Mouse (Mus musculus): ENCODE results near the gene Eepd1. TPM values are rescaled to one million over a fixed set of nuclear protein-coding genes. Genes with fewer than 3 reads are reported as not detected.
"Not testable (repeated sequence)": the region's sequence is repeated elsewhere in the genome, so short reads cannot be mapped to it uniquely, and the experiment has no call there.

Gene Eepd1
- 6.4 and 6.9 TPM in 2 replicates for polyA plus RNA-seq (2014; fragmentation: Nextera tagmentation; extraction: Ambion mirVana)

DNA sequence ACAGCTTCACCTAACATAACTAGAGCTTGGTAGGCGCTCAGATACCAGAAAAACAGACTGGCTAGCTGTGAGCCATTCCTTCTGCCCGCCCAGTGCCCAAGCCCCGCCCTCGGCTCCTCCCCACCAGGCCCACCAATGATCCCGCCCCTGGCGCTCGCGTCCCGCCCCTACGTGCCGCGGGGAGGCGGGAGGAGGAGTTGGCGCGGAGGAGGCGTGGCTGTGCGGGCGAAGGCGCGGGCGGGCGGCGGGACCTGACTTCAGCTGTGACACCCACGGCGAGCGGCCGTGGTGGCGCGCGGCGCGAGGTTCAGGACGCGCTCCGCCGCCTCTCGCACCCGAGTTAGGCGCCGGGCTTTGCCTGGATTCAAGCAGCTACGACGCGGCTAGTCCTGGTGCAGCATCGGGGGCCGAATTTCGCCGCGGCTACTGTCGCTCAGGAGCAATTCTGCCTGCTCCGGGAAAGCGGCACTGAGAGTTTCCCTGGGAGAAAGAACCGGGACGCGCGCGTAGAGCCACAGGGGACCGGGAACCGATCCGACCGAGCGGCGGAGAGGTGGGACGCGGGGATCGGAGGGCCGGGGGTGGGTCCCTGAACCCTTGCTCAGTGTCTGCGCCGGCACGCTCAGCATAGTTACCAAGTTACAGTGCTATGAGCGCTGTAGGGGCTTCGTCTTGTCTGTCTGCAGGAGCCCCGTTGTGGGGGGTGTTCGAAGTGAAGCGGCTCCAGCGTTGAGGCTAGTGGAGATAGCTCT lies at the start of gene Eepd1:
Gene Eepd1, plus strand, starts transcription at position 204 of the 752 bp plus-strand sequence.
- Histone ChIP-seq H3K4me1 (ENCODE audit: control insufficient read depth, insufficient read depth, low read length) (peaks cover 8% of the 10 kb centered on the region; the same call in 1 of the 2 replicates), H3K27me3 (ENCODE audit: control insufficient read depth, insufficient read depth, low read length) (no peaks in the 10 kb centered on the region), H3K27ac (replicated peaks; ENCODE audit: low read depth, low read length) (peak within 1 kb of the TSS; percentile 55; the same call in 1 of the 2 replicates), H3K9me3 (ENCODE audit: control insufficient read depth, low read length) (no peaks in the 10 kb centered on the region), H3K4me3 (replicated peaks; ENCODE audit: low read depth, low read length) (peak within 1 kb of the TSS; percentile 50), H3K9ac (replicated peaks; ENCODE audit: low read length) (peak within 1 kb of the TSS; percentile 70), H3K36me3 (ENCODE audit: control insufficient read depth, insufficient read depth, low read length) (no peaks in the 10 kb centered on the region), H3K4me2 (ENCODE audit: low read length) (peak within 1 kb of the TSS; percentile 77)
- WGBS = 1% methylated on average over 73 of the region's 75 CpGs
- ATAC-seq (ENCODE audit: low FRiP score, low TSS enrichment) (peak; percentile 98), DNase-seq (peak; percentile 96)

DNA sequence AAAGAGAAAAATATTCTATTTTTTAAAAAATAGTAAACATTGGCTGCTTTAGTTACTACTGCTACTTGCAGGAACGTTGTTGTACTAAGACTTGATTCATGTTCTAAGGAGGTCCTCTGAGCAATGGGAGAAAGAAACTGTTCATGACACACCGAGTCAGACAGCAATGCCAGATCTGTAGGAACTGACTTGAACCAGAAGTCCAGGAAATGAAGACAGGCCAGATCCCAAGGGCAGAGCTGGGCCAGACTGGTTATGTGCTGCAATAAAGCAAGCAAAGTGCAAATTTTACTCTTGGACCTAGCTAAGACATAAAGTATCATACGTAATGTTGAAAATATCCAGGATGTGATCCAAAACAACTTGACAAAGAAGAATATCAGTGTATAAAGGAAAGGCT lies 42.5 kb upstream of the Eepd1 start:
- 89% methylated on average over 3 of the region's 3 CpGs for WGBS

DNA sequence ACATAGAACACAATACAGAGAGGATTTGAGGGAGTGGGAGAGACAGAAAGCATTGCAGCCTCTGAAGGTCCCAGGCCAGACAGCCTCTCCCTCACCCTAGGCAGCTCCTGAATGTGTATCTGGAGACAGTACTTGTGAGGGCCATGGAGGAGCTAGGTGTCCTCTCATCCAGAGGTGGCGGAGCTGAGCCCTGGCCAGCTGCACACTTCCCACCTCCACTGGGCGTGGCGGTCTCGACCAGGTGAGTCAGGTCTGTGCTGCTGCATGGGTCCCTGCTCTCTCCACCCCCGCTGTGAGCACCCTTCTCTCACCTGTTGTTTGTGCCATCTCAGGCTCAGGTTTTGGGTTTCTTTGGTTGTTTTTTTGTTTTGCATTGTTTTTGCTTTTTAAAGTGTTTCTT lies 41.3 kb upstream of the Eepd1 start:
- not testable (repeated sequence) for ATAC-seq (ENCODE audit: low FRiP score, low TSS enrichment); H3K36me3 ChIP-seq (ENCODE audit: control insufficient read depth, insufficient read depth, low read length); DNase-seq; H3K9ac ChIP-seq (replicated peaks; ENCODE audit: low read length); H3K27me3 ChIP-seq (ENCODE audit: control insufficient read depth, insufficient read depth, low read length); H3K27ac ChIP-seq (replicated peaks; ENCODE audit: low read depth, low read length); H3K4me3 ChIP-seq (replicated peaks; ENCODE audit: low read depth, low read length); H3K4me1 ChIP-seq (ENCODE audit: control insufficient read depth, insufficient read depth, low read length); H3K9me3 ChIP-seq (ENCODE audit: control insufficient read depth, low read length); H3K4me2 ChIP-seq (ENCODE audit: low read length)
- 90% methylated on average over 3 of the region's 5 CpGs for WGBS

More for the DNA sequence above, 42.5 kb upstream of the Eepd1 start:
- DNase-seq = no peak
- H3K27me3 ChIP-seq (ENCODE audit: control insufficient read depth, insufficient read depth, low read length) = no peaks in the 10 kb centered on the region
- H3K27ac ChIP-seq (replicated peaks; ENCODE audit: low read depth, low read length) = no peak overlapping the region
- H3K4me3 ChIP-seq (replicated peaks; ENCODE audit: low read depth, low read length) = no peak overlapping the region
- H3K9ac ChIP-seq (replicated peaks; ENCODE audit: low read length) = no peak overlapping the region
- no peak overlapping the region for H3K4me2 ChIP-seq (ENCODE audit: low read length)
- no peak for ATAC-seq (ENCODE audit: low FRiP score, low TSS enrichment)
- H3K4me1 ChIP-seq (ENCODE audit: control insufficient read depth, insufficient read depth, low read length) = no peaks in the 10 kb centered on the region
- no peaks in the 10 kb centered on the region for H3K36me3 ChIP-seq (ENCODE audit: control insufficient read depth, insufficient read depth, low read length)
- no peaks in the 10 kb centered on the region for H3K9me3 ChIP-seq (ENCODE audit: control insufficient read depth, low read length)

DNA sequence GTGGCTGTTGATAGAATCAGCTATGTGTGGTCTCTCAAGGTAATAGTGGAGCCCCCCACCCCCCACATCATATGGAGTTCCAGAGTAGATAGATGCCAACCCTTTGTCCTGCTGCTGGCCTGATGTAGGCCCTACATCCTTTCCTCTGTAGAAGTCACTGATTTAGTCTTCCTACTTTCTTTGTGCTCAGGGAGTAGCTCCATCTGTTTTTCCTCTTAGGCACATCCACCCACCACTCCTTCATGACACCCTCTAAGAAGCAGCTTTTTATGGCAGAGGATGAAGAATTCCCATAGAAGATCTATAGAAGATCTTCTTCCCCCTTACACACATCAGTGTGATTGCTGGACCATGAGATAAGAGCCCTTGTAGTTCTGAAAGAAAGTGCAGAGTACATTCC lies 39.3 kb upstream of the Eepd1 start:
- Histone ChIP-seq H3K4me1 (ENCODE audit: control insufficient read depth, insufficient read depth, low read length) (no peaks in the 10 kb centered on the region), H3K27ac (replicated peaks; ENCODE audit: low read depth, low read length) (no peak overlapping the region), H3K4me3 (replicated peaks; ENCODE audit: low read depth, low read length) (no peak overlapping the region), H3K4me2 (ENCODE audit: low read length) (no peak overlapping the region), H3K27me3 (ENCODE audit: control insufficient read depth, insufficient read depth, low read length) (no peaks in the 10 kb centered on the region), H3K36me3 (ENCODE audit: control insufficient read depth, insufficient read depth, low read length) (no peaks in the 10 kb centered on the region), H3K9me3 (ENCODE audit: control insufficient read depth, low read length) (no peaks in the 10 kb centered on the region), H3K9ac (replicated peaks; ENCODE audit: low read length) (no peak overlapping the region)
- ATAC-seq (ENCODE audit: low FRiP score, low TSS enrichment) (no peak), DNase-seq (no peak)

DNA sequence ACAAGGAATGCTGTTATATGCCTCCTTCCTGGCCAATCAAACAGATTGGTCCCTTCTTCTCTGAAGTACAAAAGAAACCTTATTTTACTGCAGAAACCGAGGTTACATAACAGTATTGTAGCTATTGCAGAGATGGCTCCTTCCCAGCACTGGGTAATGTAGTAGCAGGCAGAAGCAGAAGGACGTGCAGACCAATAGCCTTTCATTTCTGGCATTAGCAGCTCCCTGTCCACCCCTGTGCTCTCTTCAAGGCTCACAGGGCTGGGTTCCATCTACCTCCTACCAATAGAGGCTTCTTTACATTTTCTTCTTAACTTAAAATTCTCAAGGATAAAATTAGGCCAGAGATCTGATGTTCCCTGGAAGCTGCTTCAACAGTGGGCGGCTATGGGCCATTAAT lies 38.3 kb upstream of the Eepd1 start:
- Histone ChIP-seq H3K4me3 (replicated peaks; ENCODE audit: low read depth, low read length) (no peak overlapping the region), H3K4me1 (ENCODE audit: control insufficient read depth, insufficient read depth, low read length) (no peaks in the 10 kb centered on the region), H3K27ac (replicated peaks; ENCODE audit: low read depth, low read length) (no peak overlapping the region), H3K9ac (replicated peaks; ENCODE audit: low read length) (no peak overlapping the region), H3K4me2 (ENCODE audit: low read length) (no peak overlapping the region), H3K27me3 (ENCODE audit: control insufficient read depth, insufficient read depth, low read length) (no peaks in the 10 kb centered on the region), H3K9me3 (ENCODE audit: control insufficient read depth, low read length) (no peaks in the 10 kb centered on the region), H3K36me3 (ENCODE audit: control insufficient read depth, insufficient read depth, low read length) (no peaks in the 10 kb centered on the region)
- DNase-seq (no peak), ATAC-seq (ENCODE audit: low FRiP score, low TSS enrichment) (no peak)
- WGBS = 86% methylated on average over 3 of the region's 3 CpGs

DNA sequence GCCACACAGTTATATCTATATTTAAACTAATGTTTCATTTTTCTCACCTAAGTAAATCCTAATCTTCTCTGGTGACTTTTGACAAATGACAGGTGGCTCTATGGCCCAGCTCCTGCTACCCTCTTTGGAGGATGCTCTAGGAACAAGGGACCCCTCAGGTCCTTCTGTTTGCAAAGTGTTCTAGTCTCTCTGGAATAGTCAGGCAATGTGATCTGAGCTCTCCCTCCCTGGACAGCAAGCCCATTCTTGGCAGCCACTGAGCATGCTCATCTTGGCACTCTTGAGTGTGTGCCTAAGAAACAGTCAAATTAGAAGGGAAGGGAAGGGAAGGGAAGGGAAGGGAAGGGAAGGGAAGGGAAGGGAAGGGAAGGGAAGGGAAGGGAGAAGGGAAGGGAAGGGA lies 37.8 kb upstream of the Eepd1 start:
- DNase-seq (no peak), ATAC-seq (ENCODE audit: low FRiP score, low TSS enrichment) (no peak)
- Histone ChIP-seq H3K4me1 (ENCODE audit: control insufficient read depth, insufficient read depth, low read length) (no peaks in the 10 kb centered on the region), H3K9me3 (ENCODE audit: control insufficient read depth, low read length) (no peaks in the 10 kb centered on the region), H3K27ac (replicated peaks; ENCODE audit: low read depth, low read length) (no peak overlapping the region), H3K27me3 (ENCODE audit: control insufficient read depth, insufficient read depth, low read length) (no peaks in the 10 kb centered on the region), H3K4me3 (replicated peaks; ENCODE audit: low read depth, low read length) (no peak overlapping the region), H3K9ac (replicated peaks; ENCODE audit: low read length) (no peak overlapping the region), H3K4me2 (ENCODE audit: low read length) (no peak overlapping the region), H3K36me3 (ENCODE audit: control insufficient read depth, insufficient read depth, low read length) (no peaks in the 10 kb centered on the region)

DNA sequence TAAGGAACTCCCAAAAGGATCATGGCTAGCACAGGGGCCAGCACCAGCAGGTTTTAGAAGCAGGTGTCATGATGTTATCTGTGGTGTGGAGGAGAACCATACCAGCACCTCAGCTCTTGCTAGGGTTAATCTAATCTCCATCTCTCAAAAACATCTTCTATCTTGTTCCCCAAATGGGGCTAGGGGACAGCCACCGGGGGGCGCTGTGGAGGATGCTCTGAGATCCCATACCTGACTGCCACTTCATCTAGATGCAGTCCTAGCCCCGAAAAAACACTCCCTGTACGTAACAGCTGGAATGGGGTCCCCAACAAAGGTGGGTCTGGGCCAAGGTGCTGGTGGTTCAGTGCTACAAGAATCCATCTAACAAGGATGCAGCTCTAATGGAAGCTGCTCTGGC lies 31.0 kb upstream of the Eepd1 start:
- no peak for ATAC-seq (ENCODE audit: low FRiP score, low TSS enrichment)
- 70% methylated on average over 4 of the region's 4 CpGs for WGBS

DNA sequence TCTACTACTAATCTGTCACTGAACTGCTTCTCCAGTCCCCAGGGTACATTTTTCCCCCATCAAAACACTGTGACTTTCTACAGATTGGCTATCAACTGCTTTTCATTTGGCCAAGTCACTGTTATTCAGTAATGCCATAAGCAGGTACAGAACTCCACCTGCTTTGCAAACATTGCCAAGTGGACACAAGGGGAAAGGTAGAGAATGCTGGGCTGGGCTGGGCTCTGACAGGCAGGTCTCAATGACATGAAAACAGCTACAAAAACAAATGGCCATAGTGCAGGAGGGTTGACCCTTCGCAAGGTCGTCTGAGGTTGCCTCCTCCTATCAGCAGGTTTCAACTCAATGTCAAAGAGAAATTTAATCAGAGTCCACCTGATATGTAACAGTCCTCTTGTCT lies 26.3 kb upstream of the Eepd1 start:
- no peak overlapping the region for H3K27ac ChIP-seq (replicated peaks; ENCODE audit: low read depth, low read length)
- DNase-seq (no peak), ATAC-seq (ENCODE audit: low FRiP score, low TSS enrichment) (no peak)
- H3K36me3 ChIP-seq (ENCODE audit: control insufficient read depth, insufficient read depth, low read length) = no peaks in the 10 kb centered on the region
- no peak overlapping the region for H3K9ac ChIP-seq (replicated peaks; ENCODE audit: low read length)
- H3K4me3 ChIP-seq (replicated peaks; ENCODE audit: low read depth, low read length) = no peak overlapping the region
- 96% methylated on average over 2 of the region's 2 CpGs for WGBS
- H3K4me1 ChIP-seq (ENCODE audit: control insufficient read depth, insufficient read depth, low read length) = no peaks in the 10 kb centered on the region
- H3K9me3 ChIP-seq (ENCODE audit: control insufficient read depth, low read length) = no peaks in the 10 kb centered on the region
- H3K27me3 ChIP-seq (ENCODE audit: control insufficient read depth, insufficient read depth, low read length) = no peaks in the 10 kb centered on the region
- H3K4me2 ChIP-seq (ENCODE audit: low read length) = no peak overlapping the region

More for the DNA sequence above, 31.0 kb upstream of the Eepd1 start:
- Histone ChIP-seq H3K27me3 (ENCODE audit: control insufficient read depth, insufficient read depth, low read length) (no peaks in the 10 kb centered on the region), H3K9me3 (ENCODE audit: control insufficient read depth, low read length) (no peaks in the 10 kb centered on the region), H3K4me3 (replicated peaks; ENCODE audit: low read depth, low read length) (no peak overlapping the region), H3K4me2 (ENCODE audit: low read length) (no peak overlapping the region), H3K9ac (replicated peaks; ENCODE audit: low read length) (no peak overlapping the region), H3K27ac (replicated peaks; ENCODE audit: low read depth, low read length) (no peak overlapping the region), H3K4me1 (ENCODE audit: control insufficient read depth, insufficient read depth, low read length) (no peaks in the 10 kb centered on the region), H3K36me3 (ENCODE audit: control insufficient read depth, insufficient read depth, low read length) (no peaks in the 10 kb centered on the region)
- DNase-seq = no peak

DNA sequence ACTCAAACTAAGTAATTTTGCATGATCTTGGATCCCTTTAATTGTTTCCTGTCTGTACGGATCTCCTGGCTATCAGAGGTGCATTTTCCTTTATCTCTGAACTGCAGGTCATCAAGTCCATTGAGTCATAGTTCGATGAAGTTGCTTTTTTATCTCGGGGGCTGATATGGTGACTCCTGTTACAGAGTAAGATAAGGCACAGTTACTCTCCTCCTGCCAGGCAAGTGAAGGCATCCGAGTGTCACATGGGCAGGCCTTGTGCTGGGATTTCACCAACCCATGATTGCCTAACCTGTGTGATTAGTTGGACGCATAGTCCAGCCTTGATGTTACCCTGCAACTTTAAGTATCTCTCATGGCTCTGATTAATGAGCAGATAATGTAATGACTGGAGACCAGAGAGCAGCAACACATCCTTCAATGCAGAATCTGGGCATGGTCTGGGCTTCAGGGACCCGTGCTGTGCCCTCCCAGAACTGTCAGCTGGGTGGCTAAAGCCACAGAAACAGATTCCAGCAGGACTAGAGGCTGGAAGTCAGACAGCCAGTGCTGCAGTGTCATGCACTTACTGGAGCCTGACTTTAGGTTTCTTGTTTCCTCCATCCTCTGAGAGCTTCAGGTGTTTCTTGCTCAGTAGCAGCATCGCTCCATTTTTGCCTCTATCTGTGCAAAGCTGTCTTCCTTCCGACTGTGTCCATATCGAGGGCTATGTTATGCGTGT lies 20.4 kb upstream of the Eepd1 start:
- WGBS = 87% methylated on average over 10 of the region's 10 CpGs
- no peak overlapping the region for H3K4me3 ChIP-seq (replicated peaks; ENCODE audit: low read depth, low read length)
- no peak overlapping the region for H3K9ac ChIP-seq (replicated peaks; ENCODE audit: low read length)
- DNase-seq = no peak
- H3K4me2 ChIP-seq (ENCODE audit: low read length) = no peak overlapping the region
- no peak for ATAC-seq (ENCODE audit: low FRiP score, low TSS enrichment)
- H3K4me1 ChIP-seq (ENCODE audit: control insufficient read depth, insufficient read depth, low read length) = no peaks in the 10 kb centered on the region
- no peaks in the 10 kb centered on the region for H3K27me3 ChIP-seq (ENCODE audit: control insufficient read depth, insufficient read depth, low read length)
- no peaks in the 10 kb centered on the region for H3K36me3 ChIP-seq (ENCODE audit: control insufficient read depth, insufficient read depth, low read length)
- no peak overlapping the region for H3K27ac ChIP-seq (replicated peaks; ENCODE audit: low read depth, low read length)
- no peaks in the 10 kb centered on the region for H3K9me3 ChIP-seq (ENCODE audit: control insufficient read depth, low read length)
